Mouse (Mus musculus) kidney, adult 18-20 months (tissue): ENCODE measurements around the gene Msl1.

Experiments
- DNase-seq: peaks from one replicate; pipeline ENCODE4 v3.0.0; 2021

The Msl1 gene

GRCm38 (mm10) chr11:98764746-98765145 is 30.6 kb upstream of the Msl1 start:
- peak; percentile 25 for DNase-seq

GRCm38 (mm10) chr11:98765421-98766309 is 29.7 kb upstream of the Msl1 start:
- DNase-seq: peak; percentile 25

- DNase-seq: no peak
These were observed 29.0 kb upstream of the Msl1 start for GRCm38 (mm10) chr11:98766346-98766745.

GRCm38 (mm10) chr11:98766816-98767215 is 28.5 kb upstream of the Msl1 start:
- DNase-seq: no peak

- peak; percentile 37 for DNase-seq
These were observed 28.0 kb upstream of the Msl1 start for GRCm38 (mm10) chr11:98767276-98767675.

- no peak for DNase-seq
These were observed 27.6 kb upstream of the Msl1 start for GRCm38 (mm10) chr11:98767713-98768112.

- DNase-seq: peak; percentile 43
These were observed 26.9 kb upstream of the Msl1 start for GRCm38 (mm10) chr11:98768127-98769006.

- peak; percentile 16 for DNase-seq
These were observed 26.0 kb upstream of the Msl1 start for GRCm38 (mm10) chr11:98769007-98769954.

- DNase-seq: peak; percentile 23
These were observed 25.0 kb upstream of the Msl1 start for GRCm38 (mm10) chr11:98770096-98770975.

- DNase-seq: no peak
These were observed 24.2 kb upstream of the Msl1 start for GRCm38 (mm10) chr11:98771131-98771530.

- DNase-seq: no peak
These were observed 23.3 kb upstream of the Msl1 start for GRCm38 (mm10) chr11:98771844-98772525.

GRCm38 (mm10) chr11:98772667-98773171 is 22.6 kb upstream of the Msl1 start:
- peak; percentile 79 for DNase-seq

- peak; percentile 100 for DNase-seq
These were observed 21.6 kb upstream of the Msl1 start for GRCm38 (mm10) chr11:98773635-98774295.

- DNase-seq: no peak
These were observed 20.6 kb upstream of the Msl1 start, which contains the start of gene Nr1d1 for GRCm38 (mm10) chr11:98774582-98775347. Nr1d1 (minus strand) TSS chr11:98775333.

GRCm38 (mm10) chr11:98775348-98776051 is 19.8 kb upstream of the Msl1 start:
- peak; percentile 100 for DNase-seq

GRCm38 (mm10) chr11:98776052-98776764 is 19.1 kb upstream of the Msl1 start:
- DNase-seq: no peak

- peak; percentile 80 for DNase-seq
These were observed 18.3 kb upstream of the Msl1 start for GRCm38 (mm10) chr11:98776843-98777590.
